In genomic region chr10:73749021-73749420, GRCm38 (mm10) we compare ENCODE assay signal across 21 mouse cellular contexts.
DNase-seq lines count a peak whose midpoint lies in the region; ATAC-seq and TF ChIP-seq lines count a peak whose summit lies in the region.
"Had no signal": no experiment of that assay in that cellular context is flagged by ENCODE, and none has a peak within 500 bp of the region (broad histone marks: within the 10 kb centered on the region; RNA-seq: fewer than 3 reads in every experiment).

No protein-coding gene starts in this region.

- DNase-seq in forebrain, embryonic 14.5 days (ENCODE audit: low spot score), result peak; percentile 35
- peak; percentile 14 for DNase-seq in midbrain, postnatal 0 days (ENCODE audit: low spot score)
- DNase-seq in midbrain, embryonic 11.5 days (ENCODE audit: low spot score, missing footprints), result no peak
- DNase-seq in brain, adult 2 months (ENCODE audit: low read depth, low spot score), result peak; percentile 10
- no peak for DNase-seq in adipocyte (ENCODE audit: low spot score)
- DNase-seq: cerebellum, adult 11 months; cerebellum, adult 8-10 months; embryo, embryonic 11 days; gastrocnemius, postnatal 10 days; heart, adult 18-20 months; heart, postnatal 10 days; heart, postnatal 4 days; kidney, adult 18-20 months had no signal

- ATAC-seq in forebrain, embryonic 14.5 days, result no peak
- ATAC-seq in forebrain, embryonic 15.5 days (replicated peaks), result no peak
- ATAC-seq in midbrain, postnatal 0 days (ENCODE audit: low FRiP score), result no peak
- ATAC-seq in midbrain, embryonic 11.5 days (ENCODE audit: low FRiP score), result no peak
- ATAC-seq: intestine, embryonic 15.5 days had no signal

- H3K9ac ChIP-seq in forebrain, embryonic 14.5 days (ENCODE audit: low read length), result no peak overlapping the region
- no peak overlapping the region for H3K9ac ChIP-seq in forebrain, embryonic 15.5 days (replicated peaks)
- no peak overlapping the region for H3K9ac ChIP-seq in midbrain, postnatal 0 days (replicated peaks; ENCODE audit: low read length, poor library complexity, severe bottlenecking)
- no peak overlapping the region for H3K9ac ChIP-seq in midbrain, embryonic 11.5 days (ENCODE audit: low read length)
- H3K9ac ChIP-seq: embryonic facial prominence, embryonic 15.5 days; hindbrain, embryonic 12.5 days; intestine, embryonic 15.5 days had no signal

- no peak for TF ChIP-seq CTCF in midbrain, postnatal 0 days (IDR thresholded peaks at IDR 0.05)

- H3K4me3 ChIP-seq in forebrain, embryonic 14.5 days (ENCODE audit: low read depth, low read length), result no peak overlapping the region
- H3K4me3 ChIP-seq in forebrain, embryonic 15.5 days, result no peak overlapping the region
- no peak overlapping the region for H3K4me3 ChIP-seq in midbrain, postnatal 0 days (ENCODE audit: low read depth, low read length)
- H3K4me3 ChIP-seq in midbrain, embryonic 11.5 days (ENCODE audit: low read depth, low read length), result no peak overlapping the region
- H3K4me3 ChIP-seq: embryonic facial prominence, embryonic 15.5 days; erythroblast, embryonic 14.5 days; forebrain, embryonic 10.5 days; heart, embryonic 10.5 days; hindbrain, embryonic 12.5 days; intestine, embryonic 15.5 days had no signal

- no peak overlapping the region for H3K27ac ChIP-seq in forebrain, embryonic 14.5 days (ENCODE audit: low read depth, low read length)
- H3K27ac ChIP-seq in forebrain, embryonic 15.5 days (replicated peaks), result no peak overlapping the region
- H3K27ac ChIP-seq in midbrain, postnatal 0 days (ENCODE audit: low read depth, low read length), result no peak overlapping the region
- H3K27ac ChIP-seq in midbrain, embryonic 11.5 days (ENCODE audit: low read depth, low read length), result no peak overlapping the region
- H3K27ac ChIP-seq: embryonic facial prominence, embryonic 15.5 days; forebrain, embryonic 10.5 days; heart, embryonic 10.5 days; hindbrain, embryonic 12.5 days; intestine, embryonic 15.5 days had no signal

- no peaks in the 10 kb centered on the region for H3K4me1 ChIP-seq in forebrain, embryonic 14.5 days (ENCODE audit: control insufficient read depth, insufficient read depth, low read length)
- peaks cover 3% of the 10 kb centered on the region; the same call in 1 of the 2 replicates for H3K4me1 ChIP-seq in forebrain, embryonic 15.5 days
- H3K4me1 ChIP-seq in midbrain, postnatal 0 days (ENCODE audit: insufficient read depth, low read length), result no peaks in the 10 kb centered on the region
- no peaks in the 10 kb centered on the region for H3K4me1 ChIP-seq in midbrain, embryonic 11.5 days (ENCODE audit: control insufficient read depth, insufficient read depth, low read length)
- H3K4me1 ChIP-seq: embryonic facial prominence, embryonic 15.5 days; forebrain, embryonic 10.5 days; heart, embryonic 10.5 days; hindbrain, embryonic 12.5 days; intestine, embryonic 15.5 days had no signal

- no peaks in the 10 kb centered on the region for H3K36me3 ChIP-seq in forebrain, embryonic 14.5 days (ENCODE audit: control insufficient read depth, insufficient read depth, low read length)
- H3K36me3 ChIP-seq in forebrain, embryonic 15.5 days, result no peaks in the 10 kb centered on the region
- no peaks in the 10 kb centered on the region for H3K36me3 ChIP-seq in midbrain, postnatal 0 days (ENCODE audit: insufficient read depth, low read length)
- no peaks in the 10 kb centered on the region for H3K36me3 ChIP-seq in midbrain, embryonic 11.5 days (ENCODE audit: control insufficient read depth, insufficient read depth, low read length)
- H3K36me3 ChIP-seq: embryonic facial prominence, embryonic 15.5 days; forebrain, embryonic 10.5 days; heart, embryonic 10.5 days; hindbrain, embryonic 12.5 days; intestine, embryonic 15.5 days had no signal

- H3K4me2 ChIP-seq in forebrain, embryonic 14.5 days (ENCODE audit: low read length), result no peak overlapping the region
- H3K4me2 ChIP-seq in forebrain, embryonic 15.5 days (replicated peaks), result no peak overlapping the region
- no peak overlapping the region for H3K4me2 ChIP-seq in midbrain, postnatal 0 days (ENCODE audit: low read depth, low read length, poor library complexity, severe bottlenecking)
- no peak overlapping the region for H3K4me2 ChIP-seq in midbrain, embryonic 11.5 days
- H3K4me2 ChIP-seq: embryonic facial prominence, embryonic 15.5 days; hindbrain, embryonic 12.5 days; intestine, embryonic 15.5 days had no signal

- WGBS in forebrain, embryonic 14.5 days, result 28% methylated on average over 2 of the region's 2 CpGs
- 12% methylated on average over 2 of the region's 2 CpGs for WGBS in forebrain, embryonic 15.5 days
- WGBS in midbrain, postnatal 0 days, result 33% methylated on average over 2 of the region's 2 CpGs
- 57% methylated on average over 2 of the region's 2 CpGs for WGBS in midbrain, embryonic 11.5 days

- no peaks in the 10 kb centered on the region for H3K27me3 ChIP-seq in forebrain, embryonic 14.5 days (replicated peaks; ENCODE audit: control insufficient read depth, insufficient read depth, low read length)
- no peaks in the 10 kb centered on the region for H3K27me3 ChIP-seq in forebrain, embryonic 15.5 days
- H3K27me3 ChIP-seq in midbrain, postnatal 0 days (ENCODE audit: insufficient read depth, low read length), result no peaks in the 10 kb centered on the region
- H3K27me3 ChIP-seq in midbrain, embryonic 11.5 days (ENCODE audit: control insufficient read depth, insufficient read depth, low read length), result no peaks in the 10 kb centered on the region
- H3K27me3 ChIP-seq: CH12.LX; embryonic facial prominence, embryonic 15.5 days; hindbrain, embryonic 12.5 days; intestine, embryonic 15.5 days had no signal

- no peaks in the 10 kb centered on the region for H3K9me3 ChIP-seq in forebrain, embryonic 14.5 days (replicated peaks; ENCODE audit: control insufficient read depth, low read length)
- no peaks in the 10 kb centered on the region for H3K9me3 ChIP-seq in forebrain, embryonic 15.5 days
- H3K9me3 ChIP-seq in midbrain, postnatal 0 days (ENCODE audit: low read length), result no peaks in the 10 kb centered on the region
- no peaks in the 10 kb centered on the region for H3K9me3 ChIP-seq in midbrain, embryonic 11.5 days (ENCODE audit: control insufficient read depth, low read length)
- H3K9me3 ChIP-seq: embryonic facial prominence, embryonic 15.5 days; forebrain, embryonic 10.5 days; heart, embryonic 10.5 days; hindbrain, embryonic 12.5 days; intestine, embryonic 15.5 days had no signal

Comparison
In these comparisons a context has a peak if more than half of its experiments do, and no peak if none do; other contexts are left out.
1. DNase-seq: peak in forebrain, embryonic 14.5 days (single experiment), midbrain, postnatal 0 days (single experiment) and brain, adult 2 months (single experiment); none in midbrain, embryonic 11.5 days (single experiment) and adipocyte (single experiment).